Mouse (Mus musculus): ENCODE results near the gene Myo10.

The Myo10 gene

DNA sequence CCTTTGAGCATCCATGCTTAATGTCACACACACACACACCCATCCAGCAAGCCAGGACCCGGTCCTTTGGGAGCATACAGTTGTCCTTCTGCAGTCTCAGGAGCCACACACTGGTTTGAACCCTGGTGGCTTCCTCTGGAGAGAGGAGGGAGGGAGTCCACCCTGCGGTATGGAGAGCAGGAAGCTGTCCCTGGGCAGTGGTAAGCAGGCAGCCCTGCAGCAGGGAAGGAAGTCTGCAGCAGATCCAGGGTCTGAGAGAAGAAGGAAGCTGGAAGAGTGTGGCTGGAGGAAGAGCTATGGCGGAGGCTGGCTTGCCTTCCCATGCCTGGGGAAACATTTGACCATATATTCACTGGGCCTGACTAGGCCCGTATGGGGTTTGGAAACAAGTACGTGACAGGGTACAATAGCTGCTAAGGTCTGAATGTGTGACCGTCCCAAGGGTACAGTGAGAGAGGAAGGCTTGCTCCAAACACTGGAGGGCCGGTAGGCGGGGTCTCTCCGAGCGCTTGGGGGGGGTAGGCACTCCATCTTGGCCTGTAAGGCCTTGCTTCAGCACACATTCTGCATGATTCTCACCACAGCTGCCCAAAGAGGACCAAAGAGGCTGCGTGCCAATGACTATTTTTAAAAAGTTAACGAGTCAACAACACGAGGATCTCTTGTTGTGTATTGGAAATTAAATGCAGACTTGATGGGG, 142.5 kb downstream of the Myo10 start:
- in situ Hi-C loops (cut with MboI; ENCODE audit: low pct_unique_long_range_greater_than_20kb in 1 of 2, low sequenced_read_pairs in 2 of 2, unreplicated experiment in 1 of 2), result no loop called here

GRCm38 (mm10) chr15:25767777-25768176, 145.5 kb downstream of the Myo10 start:
- in situ Hi-C loops (cut with MboI; ENCODE audit: low pct_unique_long_range_greater_than_20kb in 1 of 2, low sequenced_read_pairs in 2 of 2, unreplicated experiment in 1 of 2), result no loop called here

DNA sequence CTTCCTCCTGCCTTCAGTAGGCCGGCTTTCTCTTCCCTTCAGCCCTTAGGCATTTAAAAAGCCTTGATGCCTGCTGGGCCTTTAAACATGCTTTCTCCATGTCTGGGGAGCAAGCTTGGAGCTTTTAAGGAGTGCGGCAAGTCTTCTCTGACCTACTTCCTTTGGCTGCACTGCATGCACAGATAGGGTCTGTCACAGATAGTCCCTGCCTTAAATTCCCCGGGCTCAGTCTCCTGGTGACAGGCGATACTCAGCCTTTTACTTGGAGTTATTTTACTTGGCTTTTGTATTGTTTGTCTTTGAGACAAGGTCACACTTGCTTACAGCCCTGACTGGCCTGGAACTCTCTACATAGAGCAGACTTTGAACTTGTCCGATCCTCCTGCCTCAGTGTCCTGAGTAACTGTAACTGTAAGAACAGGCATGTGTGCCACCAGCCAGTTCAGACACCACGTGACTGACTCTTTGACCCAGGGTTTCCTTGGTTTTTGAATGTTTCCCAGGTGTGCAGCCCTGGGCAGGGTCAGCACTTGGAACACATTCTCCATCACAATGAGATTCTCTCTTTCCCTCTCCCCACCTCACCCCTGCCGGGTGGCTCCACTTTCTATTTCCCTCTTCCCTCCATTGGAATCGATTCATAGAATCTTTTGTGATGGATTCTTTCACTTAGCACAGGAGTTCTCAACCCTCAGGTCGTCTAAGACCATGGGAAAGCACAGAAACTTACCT, 147.4 kb downstream of the Myo10 start:
- in situ Hi-C loops (cut with MboI; ENCODE audit: low pct_unique_long_range_greater_than_20kb in 1 of 2, low sequenced_read_pairs in 2 of 2, unreplicated experiment in 1 of 2), result no loop called here

DNA sequence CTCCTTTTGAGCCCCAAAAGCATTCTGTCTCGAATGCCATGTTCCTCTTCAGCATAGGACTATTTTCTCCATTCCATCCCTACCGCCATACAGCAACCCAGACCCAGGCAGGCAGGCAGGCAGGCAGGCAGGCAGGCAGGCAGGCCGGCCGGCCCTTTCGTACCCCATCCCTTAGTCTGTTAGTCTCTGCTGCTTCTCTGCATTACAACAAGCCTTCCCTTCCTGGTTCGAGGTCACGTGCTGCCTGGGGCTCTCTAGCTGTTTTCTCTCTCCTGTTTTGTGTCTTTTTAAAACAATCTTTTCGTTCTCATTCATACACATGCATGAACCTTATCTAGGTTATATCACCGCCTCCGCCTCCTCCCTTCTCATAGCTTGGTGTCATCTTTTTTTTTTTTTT, 149.5 kb downstream of the Myo10 start:
- in situ Hi-C loops (cut with MboI; ENCODE audit: low pct_unique_long_range_greater_than_20kb in 1 of 2, low sequenced_read_pairs in 2 of 2, unreplicated experiment in 1 of 2), result no loop called here

DNA sequence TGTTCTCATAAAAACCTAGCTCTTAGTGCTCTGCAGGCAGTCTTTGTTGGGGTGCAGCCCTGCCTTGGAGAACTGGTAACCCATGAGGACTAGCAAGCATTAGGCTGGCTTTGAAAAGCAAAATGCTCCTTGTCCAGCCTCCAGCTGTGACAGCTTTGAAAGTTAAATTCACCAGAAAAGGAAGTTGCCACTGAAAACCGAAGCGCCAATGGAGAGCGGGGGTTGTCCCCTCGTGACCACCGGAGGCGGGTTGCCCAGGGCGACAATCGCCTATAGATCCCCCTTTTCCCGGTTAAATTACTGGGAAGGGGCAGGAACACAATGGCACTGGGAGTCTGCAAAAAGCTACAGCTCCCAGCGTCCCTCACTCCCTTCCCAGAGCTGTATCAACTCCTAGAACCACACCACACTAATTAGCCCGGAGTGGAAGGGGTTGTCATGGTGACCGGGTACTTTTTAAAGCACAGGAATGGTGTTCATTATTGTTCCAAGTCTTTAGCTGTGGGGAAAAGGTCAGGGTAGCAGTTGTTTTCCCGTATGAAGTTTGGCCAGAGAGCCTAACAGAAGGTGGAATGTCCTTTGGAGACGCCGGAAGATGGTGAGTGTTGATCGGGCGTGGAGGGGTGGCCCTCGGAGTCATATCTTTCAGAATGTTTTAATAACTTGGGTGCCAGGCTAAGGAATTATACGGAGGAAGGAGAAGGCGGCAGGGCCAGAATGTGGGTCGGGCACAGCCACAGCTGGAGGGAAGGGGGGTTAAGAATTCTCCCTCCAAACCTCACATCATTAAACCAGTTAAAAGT, 151.6 kb downstream of the Myo10 start:
- in situ Hi-C loops (cut with MboI; ENCODE audit: low pct_unique_long_range_greater_than_20kb in 1 of 2, low sequenced_read_pairs in 2 of 2, unreplicated experiment in 1 of 2), result no loop called here

DNA sequence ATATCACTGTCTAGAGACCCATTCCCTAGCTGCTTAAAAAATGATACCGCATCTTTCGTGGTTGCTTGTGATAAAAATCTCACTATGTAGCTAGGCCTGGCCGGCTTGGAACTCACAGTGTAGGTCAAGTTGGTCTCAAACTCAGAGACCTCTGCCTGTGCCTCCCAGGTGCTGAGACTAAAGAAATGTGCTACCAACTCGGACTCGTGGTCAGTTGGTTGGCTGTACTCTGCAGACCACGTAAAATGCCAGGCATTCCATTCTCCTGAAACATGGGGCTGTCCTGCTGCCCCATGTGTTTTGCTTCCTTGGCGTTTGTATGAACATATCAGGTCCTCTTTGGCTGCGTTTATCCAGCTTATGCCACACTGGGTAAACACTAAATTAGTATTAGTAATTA, 156.6 kb downstream of the Myo10 start:
- in situ Hi-C loops (cut with MboI; ENCODE audit: low pct_unique_long_range_greater_than_20kb in 1 of 2, low sequenced_read_pairs in 2 of 2, unreplicated experiment in 1 of 2), result no loop called here

GRCm38 (mm10) chr15:25779522-25780191, 157.3 kb downstream of the Myo10 start:
- in situ Hi-C loops (cut with MboI; ENCODE audit: low pct_unique_long_range_greater_than_20kb in 1 of 2, low sequenced_read_pairs in 2 of 2, unreplicated experiment in 1 of 2), result loop anchor here in 1 of 2 experiments (10.0 kb wide), 1 partner anchor 45 kb away; no protein-coding TSS in a partner anchor

DNA sequence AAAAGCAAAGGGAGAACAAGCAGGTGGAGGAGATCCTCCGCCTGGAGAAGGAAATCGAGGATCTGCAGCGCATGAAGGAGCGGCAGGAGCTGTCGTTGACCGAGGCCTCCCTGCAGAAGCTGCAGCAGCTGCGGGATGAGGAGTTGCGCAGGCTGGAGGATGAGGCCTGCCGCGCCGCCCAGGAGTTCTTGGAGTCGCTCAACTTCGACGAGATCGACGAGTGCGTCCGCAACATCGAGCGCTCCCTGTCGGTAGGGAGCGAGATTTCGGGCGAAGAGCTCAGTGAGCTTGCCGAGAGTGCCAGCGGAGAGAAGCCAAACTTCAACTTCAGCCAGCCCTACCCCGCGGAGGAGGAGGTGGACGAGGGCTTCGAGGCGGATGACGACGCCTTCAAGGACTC, 158.7 kb downstream of the Myo10 start:
- in situ Hi-C loops (cut with MboI; ENCODE audit: low pct_unique_long_range_greater_than_20kb in 1 of 2, low sequenced_read_pairs in 2 of 2, unreplicated experiment in 1 of 2), result loop anchor here in 1 of 2 experiments (10.0 kb wide), 1 partner anchor 46 kb away; no protein-coding TSS in a partner anchor

- in situ Hi-C loops (cut with MboI; ENCODE audit: low pct_unique_long_range_greater_than_20kb in 1 of 2, low sequenced_read_pairs in 2 of 2, unreplicated experiment in 1 of 2), result loop anchor here in 1 of 2 experiments (10.0 kb wide), 1 partner anchor 51 kb away; no protein-coding TSS in a partner anchor
Observed at GRCm38 (mm10) chr15:25785456-25786390, 163.4 kb downstream of the Myo10 start.

GRCm38 (mm10) chr15:25787406-25787805, 165.1 kb downstream of the Myo10 start:
- in situ Hi-C loops (cut with MboI; ENCODE audit: low pct_unique_long_range_greater_than_20kb in 1 of 2, low sequenced_read_pairs in 2 of 2, unreplicated experiment in 1 of 2), result loop anchor here in 1 of 2 experiments (10.0 kb wide), 1 partner anchor 53 kb away; no protein-coding TSS in a partner anchor

GRCm38 (mm10) chr15:25787965-25788364, 165.6 kb downstream of the Myo10 start:
- in situ Hi-C loops (cut with MboI; ENCODE audit: low pct_unique_long_range_greater_than_20kb in 1 of 2, low sequenced_read_pairs in 2 of 2, unreplicated experiment in 1 of 2), result loop anchor here in 1 of 2 experiments (10.0 kb wide), 1 partner anchor 53 kb away; no protein-coding TSS in a partner anchor

DNA sequence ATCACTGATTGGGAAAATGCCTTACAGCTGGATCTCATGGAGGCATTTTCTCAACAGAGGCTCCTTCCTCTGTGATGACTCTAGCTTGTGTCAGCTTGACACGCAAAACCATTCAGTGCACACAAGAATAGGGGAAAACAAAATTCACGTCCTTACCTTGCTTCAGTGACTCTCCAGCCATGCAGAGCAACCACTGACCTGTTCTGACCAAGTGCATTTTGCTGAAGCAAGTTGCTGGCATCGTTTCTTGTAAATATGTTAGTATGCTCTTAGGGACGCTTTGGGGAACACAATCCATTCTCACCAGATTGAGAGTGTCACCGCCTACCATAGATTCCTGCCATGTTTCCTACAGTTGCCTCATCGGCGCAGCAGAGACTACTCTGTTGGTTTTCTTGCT, 166.2 kb downstream of the Myo10 start:
- in situ Hi-C loops (cut with MboI; ENCODE audit: low pct_unique_long_range_greater_than_20kb in 1 of 2, low sequenced_read_pairs in 2 of 2, unreplicated experiment in 1 of 2), result loop anchor here in 1 of 2 experiments (10.0 kb wide), 1 partner anchor 54 kb away; no protein-coding TSS in a partner anchor

- in situ Hi-C loops (cut with MboI; ENCODE audit: low pct_unique_long_range_greater_than_20kb in 1 of 2, low sequenced_read_pairs in 2 of 2, unreplicated experiment in 1 of 2), result loop anchor here in 1 of 2 experiments (10.0 kb wide), 1 partner anchor 54 kb away; no protein-coding TSS in a partner anchor
Observed at GRCm38 (mm10) chr15:25789241-25789640, 166.9 kb downstream of the Myo10 start.

- in situ Hi-C loops (cut with MboI; ENCODE audit: low pct_unique_long_range_greater_than_20kb in 1 of 2, low sequenced_read_pairs in 2 of 2, unreplicated experiment in 1 of 2), result loop anchor here in 1 of 2 experiments (10.0 kb wide), 1 partner anchor 57 kb away; no protein-coding TSS in a partner anchor
Observed at GRCm38 (mm10) chr15:25791660-25792353, 169.5 kb downstream of the Myo10 start.

DNA sequence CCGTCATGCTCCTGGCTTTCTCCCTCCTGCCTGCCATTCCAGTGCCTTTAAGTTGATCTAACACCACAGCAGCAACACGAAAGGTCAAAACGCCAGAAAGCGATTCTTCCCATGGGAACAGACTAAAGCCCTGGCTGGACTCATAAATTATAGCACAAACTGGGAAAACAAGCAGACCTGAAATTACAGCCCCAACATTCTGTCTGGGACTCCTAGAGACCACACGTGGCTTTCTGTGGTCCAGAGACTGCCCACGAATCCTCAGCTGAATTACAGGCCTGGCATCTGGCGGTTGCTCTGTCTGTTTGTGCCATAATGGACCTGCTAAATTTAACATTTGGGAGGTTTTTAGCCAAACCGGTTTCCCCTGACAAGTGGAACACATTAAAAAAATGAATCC, 171.8 kb downstream of the Myo10 start:
- in situ Hi-C loops (cut with MboI; ENCODE audit: low pct_unique_long_range_greater_than_20kb in 1 of 2, low sequenced_read_pairs in 2 of 2, unreplicated experiment in 1 of 2), result loop anchor here in 1 of 2 experiments (10.0 kb wide), 1 partner anchor 59 kb away; no protein-coding TSS in a partner anchor

- in situ Hi-C loops (cut with MboI; ENCODE audit: low pct_unique_long_range_greater_than_20kb in 1 of 2, low sequenced_read_pairs in 2 of 2, unreplicated experiment in 1 of 2), result loop anchor here in 1 of 2 experiments (10.0 kb wide), 1 partner anchor 61 kb away; no protein-coding TSS in a partner anchor
Observed at GRCm38 (mm10) chr15:25795496-25795895, 173.2 kb downstream of the Myo10 start.
